Mouse (Mus musculus): ENCODE data around the gene Gm20388. TPM values are rescaled to one million over a fixed set of nuclear protein-coding genes. Genes with fewer than 3 reads are reported as not detected.
A peak's percentile ranks its signal among the peaks of the same experiment; 100 is the strongest.

The Gm20388 gene
- polyA plus RNA-seq, 1 experiment: 18.7 TPM

DNA sequence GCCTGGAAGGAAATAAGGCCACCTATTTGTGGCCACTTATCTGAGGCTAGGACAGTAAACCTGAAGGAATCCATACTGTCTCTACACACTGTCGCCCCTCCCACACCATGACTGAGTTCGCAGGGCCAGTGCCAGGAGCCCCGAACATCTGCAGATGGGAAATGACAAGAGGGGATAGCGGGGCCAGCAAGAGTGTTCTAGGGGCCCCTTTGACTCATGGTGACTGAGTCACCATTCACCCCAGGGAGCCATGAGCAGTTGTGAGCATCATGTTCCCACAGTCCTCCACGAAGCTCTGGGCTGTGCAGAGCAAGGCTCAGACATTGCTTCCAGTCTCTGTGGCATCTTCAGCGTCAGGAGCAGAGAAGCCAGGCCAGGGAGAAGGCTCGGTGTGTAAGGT lies 2268.7 kb downstream of the Gm20388 start:
- DNase-seq: no peak
- Histone ChIP-seq H3K27ac (ENCODE audit: insufficient read depth, low read length) (no peak overlapping the region), H3K4me3 (replicated peaks; ENCODE audit: insufficient read depth, low read depth, low read length) (no peak overlapping the region), H3K4me1 (ENCODE audit: control insufficient read depth, insufficient read depth, low read length) (peaks cover 26% of the 10 kb centered on the region), H3K27me3 (ENCODE audit: control insufficient read depth, insufficient read depth, low read length) (no peaks in the 10 kb centered on the region)
- no peak for TF ChIP-seq POLR2A (IDR thresholded peaks at IDR 0.05; ENCODE audit: borderline replicate concordance, insufficient read depth, low read length)
- TF ChIP-seq CTCF (IDR thresholded peaks at IDR 0.05; ENCODE audit: borderline replicate concordance, insufficient read depth, low read depth, low read length): no peak
- WGBS: 90% methylated on average over 7 of the region's 7 CpGs

DNA sequence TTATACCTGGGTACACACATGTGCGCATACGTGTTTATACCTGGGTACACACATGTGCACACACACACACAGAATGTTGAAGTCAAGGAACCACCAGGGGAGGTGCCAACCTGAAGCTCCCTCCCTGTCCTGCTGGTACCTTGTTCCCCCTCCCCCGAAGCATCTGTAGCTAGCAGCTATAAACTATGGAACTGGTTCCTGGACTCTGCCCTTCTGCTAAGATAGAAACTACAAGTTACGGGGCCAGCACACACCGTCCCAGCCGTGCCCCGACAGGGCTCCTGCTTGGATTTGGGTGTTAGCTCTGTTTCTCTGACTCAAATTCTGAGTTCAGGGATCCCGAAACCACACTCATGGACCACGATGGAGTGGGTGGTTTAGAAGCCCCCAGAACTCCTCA lies 2269.5 kb downstream of the Gm20388 start:
- H3K27me3 ChIP-seq (ENCODE audit: control insufficient read depth, insufficient read depth, low read length): no peaks in the 10 kb centered on the region
- DNase-seq: no peak
- TF ChIP-seq POLR2A (IDR thresholded peaks at IDR 0.05; ENCODE audit: borderline replicate concordance, insufficient read depth, low read length): no peak
- TF ChIP-seq CTCF (IDR thresholded peaks at IDR 0.05; ENCODE audit: borderline replicate concordance, insufficient read depth, low read depth, low read length): no peak
- 95% methylated on average over 9 of the region's 9 CpGs for WGBS
- no peak overlapping the region for H3K27ac ChIP-seq (ENCODE audit: insufficient read depth, low read length)
- no peak overlapping the region for H3K4me3 ChIP-seq (replicated peaks; ENCODE audit: insufficient read depth, low read depth, low read length)
- peaks cover 26% of the 10 kb centered on the region for H3K4me1 ChIP-seq (ENCODE audit: control insufficient read depth, insufficient read depth, low read length)

DNA sequence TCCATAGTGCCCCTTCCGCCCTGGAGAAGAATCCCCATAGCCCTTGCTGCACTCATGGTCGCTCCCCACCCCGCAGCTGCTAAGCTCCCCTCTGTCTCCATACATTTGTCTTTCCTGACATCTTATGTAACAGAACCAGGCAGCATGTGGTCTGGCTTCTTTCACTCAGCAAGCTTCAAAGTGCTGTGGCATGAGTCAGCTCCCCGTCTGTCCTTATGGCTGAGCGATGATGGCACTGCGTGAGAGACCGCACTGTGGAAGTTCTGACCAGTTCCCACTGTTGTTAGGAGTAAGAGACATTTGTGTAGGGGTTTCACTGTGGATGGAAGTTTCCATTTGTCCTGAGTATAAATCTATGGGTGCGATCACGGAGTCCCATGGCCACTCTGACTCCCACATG lies 2270.8 kb downstream of the Gm20388 start:
- Histone ChIP-seq H3K27ac (ENCODE audit: insufficient read depth, low read length) (no peak overlapping the region), H3K27me3 (ENCODE audit: control insufficient read depth, insufficient read depth, low read length) (no peaks in the 10 kb centered on the region), H3K4me3 (replicated peaks; ENCODE audit: insufficient read depth, low read depth, low read length) (no peak overlapping the region), H3K4me1 (ENCODE audit: control insufficient read depth, insufficient read depth, low read length) (peaks cover 26% of the 10 kb centered on the region)
- TF ChIP-seq CTCF (IDR thresholded peaks at IDR 0.05; ENCODE audit: borderline replicate concordance, insufficient read depth, low read depth, low read length) (no peak), POLR2A (IDR thresholded peaks at IDR 0.05; ENCODE audit: borderline replicate concordance, insufficient read depth, low read length) (no peak)
- WGBS: 26% methylated on average over 9 of the region's 9 CpGs
- DNase-seq: peak; percentile 66 to 83

DNA sequence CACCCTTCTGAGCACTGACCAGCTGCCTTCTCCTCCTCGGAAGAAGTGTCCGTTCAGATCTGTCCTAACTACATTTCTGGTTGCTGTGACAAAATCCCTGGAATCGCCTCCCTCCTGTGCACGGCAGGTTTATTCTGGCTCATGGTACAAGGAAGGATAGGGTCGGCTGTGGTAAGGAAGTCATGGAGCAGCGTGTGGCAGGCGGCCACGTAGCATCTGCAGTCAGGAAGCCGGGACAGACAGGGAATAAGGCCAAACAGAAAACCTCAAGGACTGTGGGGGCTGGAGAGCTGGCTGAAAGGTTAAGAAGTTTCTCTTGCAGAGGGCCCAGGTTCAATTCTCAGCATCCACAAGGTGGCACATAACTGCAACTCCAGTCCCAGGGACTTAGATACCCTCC lies 2271.3 kb downstream of the Gm20388 start:
- WGBS: 25% methylated on average over 9 of the region's 9 CpGs
- Histone ChIP-seq H3K4me3 (replicated peaks; ENCODE audit: insufficient read depth, low read depth, low read length) (no peak overlapping the region), H3K27me3 (ENCODE audit: control insufficient read depth, insufficient read depth, low read length) (no peaks in the 10 kb centered on the region), H3K4me1 (ENCODE audit: control insufficient read depth, insufficient read depth, low read length) (peaks cover 26% of the 10 kb centered on the region), H3K27ac (ENCODE audit: insufficient read depth, low read length) (no peak overlapping the region)
- peak in 1 of 2 experiments; percentile 30 for DNase-seq
- TF ChIP-seq POLR2A (IDR thresholded peaks at IDR 0.05; ENCODE audit: borderline replicate concordance, insufficient read depth, low read length): no peak
- TF ChIP-seq CTCF (IDR thresholded peaks at IDR 0.05; ENCODE audit: borderline replicate concordance, insufficient read depth, low read depth, low read length): no peak

DNA sequence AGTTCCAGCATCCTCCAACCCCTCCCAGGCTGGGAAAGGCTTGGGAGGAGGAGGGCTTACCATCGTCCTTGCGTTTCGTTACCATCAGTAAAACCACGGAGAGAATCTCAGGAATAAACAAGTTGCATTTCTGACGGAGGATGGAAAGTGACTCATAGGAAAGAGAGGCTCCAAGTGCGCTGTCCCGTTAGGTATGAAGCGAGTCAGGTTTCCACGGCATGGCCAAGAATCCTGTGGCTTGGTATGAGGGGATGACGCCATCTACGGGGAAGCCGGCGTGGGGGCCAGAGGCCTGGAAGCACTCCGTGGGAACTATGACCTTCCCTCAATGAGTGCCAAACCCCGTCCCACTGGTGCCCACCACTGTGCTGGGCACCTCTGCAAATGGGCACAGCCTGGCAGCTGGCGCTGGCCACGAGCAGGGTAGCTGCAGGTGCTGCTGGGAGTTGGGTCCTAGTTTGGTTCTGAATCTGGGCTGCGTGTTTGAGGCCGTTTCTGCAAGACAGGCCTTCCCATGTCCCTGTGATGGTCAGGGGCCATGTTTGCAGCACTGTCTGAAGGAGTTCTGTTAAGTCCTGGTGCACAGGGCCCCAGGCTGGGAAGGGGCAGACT lies 2275.8 kb downstream of the Gm20388 start:
- 82% methylated on average over 19 of the region's 19 CpGs for WGBS
- no peak for DNase-seq
- TF ChIP-seq POLR2A (IDR thresholded peaks at IDR 0.05; ENCODE audit: borderline replicate concordance, insufficient read depth, low read length) (no peak), CTCF (IDR thresholded peaks at IDR 0.05; ENCODE audit: borderline replicate concordance, insufficient read depth, low read depth, low read length) (no peak)
- no peaks in the 10 kb centered on the region for H3K27me3 ChIP-seq (ENCODE audit: control insufficient read depth, insufficient read depth, low read length)
- H3K4me3 ChIP-seq (replicated peaks; ENCODE audit: insufficient read depth, low read depth, low read length): no peak overlapping the region
- H3K4me1 ChIP-seq (ENCODE audit: control insufficient read depth, insufficient read depth, low read length): peaks cover 6% of the 10 kb centered on the region
- H3K27ac ChIP-seq (ENCODE audit: insufficient read depth, low read length): no peak overlapping the region

DNA sequence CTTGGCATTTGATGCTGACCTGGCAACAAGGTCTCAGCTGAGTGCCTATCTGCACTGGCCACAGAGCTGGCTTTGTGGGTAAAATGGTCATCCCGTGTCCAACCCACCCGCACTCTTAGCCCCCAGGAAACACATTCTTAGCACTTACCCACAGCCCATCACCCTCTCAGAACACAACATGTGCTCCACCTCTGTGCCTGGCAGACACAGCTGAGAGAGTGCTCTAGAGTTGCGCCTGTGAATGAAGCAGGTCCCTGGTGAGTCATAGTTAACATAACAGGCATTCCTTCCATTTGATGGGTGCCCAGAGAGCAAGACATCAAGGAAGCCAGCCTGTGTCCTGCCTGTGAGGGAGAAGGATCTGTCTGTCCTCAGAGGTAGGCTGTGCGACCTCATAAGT lies 2276.6 kb downstream of the Gm20388 start:
- no peak overlapping the region for H3K27ac ChIP-seq (ENCODE audit: insufficient read depth, low read length)
- no peak for DNase-seq
- no peaks in the 10 kb centered on the region for H3K27me3 ChIP-seq (ENCODE audit: control insufficient read depth, insufficient read depth, low read length)
- 91% methylated on average over 4 of the region's 4 CpGs for WGBS
- no peaks in the 10 kb centered on the region; the same call in 1 of the 2 replicates for H3K4me1 ChIP-seq (ENCODE audit: control insufficient read depth, insufficient read depth, low read length)
- no peak for TF ChIP-seq CTCF (IDR thresholded peaks at IDR 0.05; ENCODE audit: borderline replicate concordance, insufficient read depth, low read depth, low read length)
- no peak for TF ChIP-seq POLR2A (IDR thresholded peaks at IDR 0.05; ENCODE audit: borderline replicate concordance, insufficient read depth, low read length)
- no peak overlapping the region for H3K4me3 ChIP-seq (replicated peaks; ENCODE audit: insufficient read depth, low read depth, low read length)

DNA sequence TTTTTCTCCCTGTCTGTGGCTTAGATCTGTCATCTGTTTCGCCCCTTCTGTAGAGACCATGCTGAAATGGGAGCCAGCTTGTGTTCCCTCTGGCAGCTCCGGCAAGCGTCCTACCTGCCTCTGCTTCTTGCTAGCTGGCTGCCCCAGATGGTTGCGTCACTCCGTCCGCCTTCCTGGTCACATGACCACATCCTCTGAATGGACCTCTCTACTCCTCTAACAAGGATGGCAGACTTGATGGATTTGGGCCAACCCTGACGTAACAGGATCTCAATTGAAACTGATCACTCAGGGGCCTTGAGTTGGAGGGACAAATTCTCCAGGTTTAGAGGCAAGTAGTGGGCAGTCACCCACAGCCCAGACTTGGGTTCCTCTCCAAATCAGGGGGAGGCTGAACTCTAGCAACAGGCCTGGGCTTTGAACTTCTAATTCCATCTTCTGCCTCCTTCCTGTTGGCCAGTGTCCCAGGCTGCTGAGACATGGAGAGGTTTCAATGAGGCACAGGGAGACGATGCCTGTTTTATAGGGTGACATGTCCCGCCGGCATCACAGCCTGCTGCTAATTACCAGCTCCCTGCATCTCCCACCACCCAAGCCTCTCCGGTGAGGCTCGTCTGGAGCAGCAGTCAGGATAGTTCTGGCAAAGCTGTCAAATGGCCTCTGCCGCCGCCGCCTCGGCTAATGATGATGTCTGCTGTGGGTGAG lies 2279.9 kb downstream of the Gm20388 start:
- TF ChIP-seq CTCF (IDR thresholded peaks at IDR 0.05; ENCODE audit: borderline replicate concordance, insufficient read depth, low read depth, low read length): no peak
- TF ChIP-seq POLR2A (IDR thresholded peaks at IDR 0.05; ENCODE audit: borderline replicate concordance, insufficient read depth, low read length): no peak
- Histone ChIP-seq H3K4me3 (replicated peaks; ENCODE audit: insufficient read depth, low read depth, low read length) (no peak overlapping the region), H3K27me3 (ENCODE audit: control insufficient read depth, insufficient read depth, low read length) (no peaks in the 10 kb centered on the region), H3K4me1 (ENCODE audit: control insufficient read depth, insufficient read depth, low read length) (no peaks in the 10 kb centered on the region), H3K27ac (ENCODE audit: insufficient read depth, low read length) (no peak overlapping the region)
- DNase-seq: no peak
- 52% methylated on average over 16 of the region's 16 CpGs for WGBS

DNA sequence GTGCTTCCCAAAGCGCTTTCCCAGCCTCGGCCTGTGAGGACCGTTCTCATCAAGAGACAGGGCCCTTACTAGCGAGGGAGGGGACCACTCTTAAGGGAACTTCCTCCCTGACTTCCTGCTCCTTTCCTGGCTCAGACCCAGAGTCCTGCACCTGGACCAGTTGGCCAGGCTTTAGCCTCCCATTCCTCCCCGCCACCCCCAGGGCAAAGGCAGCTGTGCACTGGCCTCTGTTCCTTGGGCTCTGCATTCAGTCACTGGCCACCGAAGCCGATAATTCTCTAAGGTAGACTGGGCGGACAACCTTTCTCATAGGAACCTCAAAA lies 2280.4 kb downstream of the Gm20388 start:
- H3K4me3 ChIP-seq (replicated peaks; ENCODE audit: insufficient read depth, low read depth, low read length): no peak overlapping the region
- H3K27me3 ChIP-seq (ENCODE audit: control insufficient read depth, insufficient read depth, low read length): no peaks in the 10 kb centered on the region
- TF ChIP-seq POLR2A (IDR thresholded peaks at IDR 0.05; ENCODE audit: borderline replicate concordance, insufficient read depth, low read length): no peak
- TF ChIP-seq CTCF (IDR thresholded peaks at IDR 0.05; ENCODE audit: borderline replicate concordance, insufficient read depth, low read depth, low read length): no peak
- no peak for DNase-seq
- no peaks in the 10 kb centered on the region for H3K4me1 ChIP-seq (ENCODE audit: control insufficient read depth, insufficient read depth, low read length)
- no peak overlapping the region for H3K27ac ChIP-seq (ENCODE audit: insufficient read depth, low read length)
- 66% methylated on average over 8 of the region's 8 CpGs for WGBS
